Mouse (Mus musculus): ENCODE results near the gene Farp1. TPM values are rescaled to one million over a fixed set of nuclear protein-coding genes. Genes with fewer than 3 reads are reported as not detected.
"Not testable (repeated sequence)": the region's sequence is repeated elsewhere in the genome, so short reads cannot be mapped to it uniquely, and the experiment has no call there.

Gene Farp1
- total and polyA plus RNA-seq, 3 experiments: 0.01 to 0.27 TPM; not detected in 1

- no peak for ATAC-seq (ENCODE audit: extremely low read depth, insufficient number of reproducible peaks, low FRiP score, poor library complexity, severe bottlenecking)
- TF ChIP-seq CTCF (IDR thresholded peaks at IDR 0.05; ENCODE audit: low read depth, low read length): no peak
- no peak for TF ChIP-seq GATA2 (IDR thresholded peaks at IDR 0.05; ENCODE audit: borderline replicate concordance, low read depth, low read length)
- TF ChIP-seq POLR2AphosphoS5 (IDR thresholded peaks at IDR 0.05; ENCODE audit: insufficient replicate concordance, low read depth, low read length): no peak
- TF ChIP-seq TAL1 (conservative IDR thresholded peaks at IDR 0.05; ENCODE audit: low read depth, low read length): no peak
- no peak for DNase-seq (ENCODE audit: low spot score)
- Histone ChIP-seq H3K9me3 (replicated peaks) (peaks cover 73% of the 10 kb centered on the region), H3K36me3 (replicated peaks) (no peaks in the 10 kb centered on the region), H3K4me1 (ENCODE audit: insufficient read depth, low read depth, low read length) (no peaks in the 10 kb centered on the region), H3K4me3 (ENCODE audit: low read depth, low read length) (no peak overlapping the region), H3K27me3 (ENCODE audit: insufficient read depth, low read length) (no peaks in the 10 kb centered on the region)
Measured at GRCm38 (mm10) chr14:121181798-121182197, 146.8 kb downstream of the Farp1 start.

GRCm38 (mm10) chr14:121182967-121183366 is 148.0 kb downstream of the Farp1 start:
- DNase-seq (ENCODE audit: low spot score): no peak
- H3K27me3 ChIP-seq (ENCODE audit: insufficient read depth, low read length): no peaks in the 10 kb centered on the region
- no peak overlapping the region for H3K4me3 ChIP-seq (ENCODE audit: low read depth, low read length)
- H3K4me1 ChIP-seq (ENCODE audit: insufficient read depth, low read depth, low read length): no peaks in the 10 kb centered on the region
- TF ChIP-seq GATA1 (IDR thresholded peaks at IDR 0.05; ENCODE audit: borderline replicate concordance, low read length): no peak
- TF ChIP-seq TAL1 (conservative IDR thresholded peaks at IDR 0.05; ENCODE audit: low read depth, low read length): no peak
- no peak for TF ChIP-seq CTCF (IDR thresholded peaks at IDR 0.05; ENCODE audit: low read depth, low read length)
- TF ChIP-seq POLR2AphosphoS5 (IDR thresholded peaks at IDR 0.05; ENCODE audit: insufficient replicate concordance, low read depth, low read length): no peak
- no peak for ATAC-seq (ENCODE audit: extremely low read depth, insufficient number of reproducible peaks, low FRiP score, poor library complexity, severe bottlenecking)
- peaks cover 67% of the 10 kb centered on the region for H3K9me3 ChIP-seq (replicated peaks)
- no peaks in the 10 kb centered on the region for H3K36me3 ChIP-seq (replicated peaks)

GRCm38 (mm10) chr14:121183414-121184130 is 148.6 kb downstream of the Farp1 start:
- no peak for ATAC-seq (ENCODE audit: extremely low read depth, insufficient number of reproducible peaks, low FRiP score, poor library complexity, severe bottlenecking)
- H3K27me3 ChIP-seq (ENCODE audit: insufficient read depth, low read length): no peaks in the 10 kb centered on the region
- H3K4me3 ChIP-seq (ENCODE audit: low read depth, low read length): no peak overlapping the region
- H3K4me1 ChIP-seq (ENCODE audit: insufficient read depth, low read depth, low read length): no peaks in the 10 kb centered on the region
- no peak for DNase-seq (ENCODE audit: low spot score)
- TF ChIP-seq GATA2 (IDR thresholded peaks at IDR 0.05; ENCODE audit: borderline replicate concordance, low read depth, low read length): no peak
- H3K9me3 ChIP-seq (replicated peaks): peaks cover 61% of the 10 kb centered on the region
- no peaks in the 10 kb centered on the region for H3K36me3 ChIP-seq (replicated peaks)

- no peaks in the 10 kb centered on the region for H3K36me3 ChIP-seq (replicated peaks)
- ATAC-seq (ENCODE audit: extremely low read depth, insufficient number of reproducible peaks, low FRiP score, poor library complexity, severe bottlenecking): no peak
- H3K4me1 ChIP-seq (ENCODE audit: insufficient read depth, low read depth, low read length): no peaks in the 10 kb centered on the region
- H3K9me3 ChIP-seq (replicated peaks): peaks cover 58% of the 10 kb centered on the region
- TF ChIP-seq GATA1 (IDR thresholded peaks at IDR 0.05; ENCODE audit: borderline replicate concordance, low read length) (no peak), TAL1 (conservative IDR thresholded peaks at IDR 0.05; ENCODE audit: low read depth, low read length) (no peak), POLR2AphosphoS5 (IDR thresholded peaks at IDR 0.05; ENCODE audit: insufficient replicate concordance, low read depth, low read length) (no peak), GATA2 (IDR thresholded peaks at IDR 0.05; ENCODE audit: borderline replicate concordance, low read depth, low read length) (no peak), CTCF (IDR thresholded peaks at IDR 0.05; ENCODE audit: low read depth, low read length) (no peak)
- H3K27me3 ChIP-seq (ENCODE audit: insufficient read depth, low read length): no peaks in the 10 kb centered on the region
- no peak for DNase-seq (ENCODE audit: low spot score)
- no peak overlapping the region for H3K4me3 ChIP-seq (ENCODE audit: low read depth, low read length)
Measured at GRCm38 (mm10) chr14:121184351-121184750, 149.4 kb downstream of the Farp1 start.

- Histone ChIP-seq H3K4me3 (ENCODE audit: low read depth, low read length) (no peak overlapping the region), H3K4me1 (ENCODE audit: insufficient read depth, low read depth, low read length) (no peaks in the 10 kb centered on the region), H3K27me3 (ENCODE audit: insufficient read depth, low read length) (no peaks in the 10 kb centered on the region), H3K9me3 (replicated peaks) (peaks cover 62% of the 10 kb centered on the region), H3K36me3 (replicated peaks) (no peaks in the 10 kb centered on the region)
- TF ChIP-seq POLR2AphosphoS5 (IDR thresholded peaks at IDR 0.05; ENCODE audit: insufficient replicate concordance, low read depth, low read length) (no peak), GATA2 (IDR thresholded peaks at IDR 0.05; ENCODE audit: borderline replicate concordance, low read depth, low read length) (no peak), GATA1 (IDR thresholded peaks at IDR 0.05; ENCODE audit: borderline replicate concordance, low read length) (no peak), TAL1 (conservative IDR thresholded peaks at IDR 0.05; ENCODE audit: low read depth, low read length) (no peak), CTCF (IDR thresholded peaks at IDR 0.05; ENCODE audit: low read depth, low read length) (no peak)
- DNase-seq (ENCODE audit: low spot score) (no peak), ATAC-seq (ENCODE audit: extremely low read depth, insufficient number of reproducible peaks, low FRiP score, poor library complexity, severe bottlenecking) (no peak)
Measured at GRCm38 (mm10) chr14:121186402-121186894, 151.4 kb downstream of the Farp1 start.

- not testable (repeated sequence) for DNase-seq (ENCODE audit: low spot score); H3K4me1 ChIP-seq (ENCODE audit: insufficient read depth, low read depth, low read length); H3K27me3 ChIP-seq (ENCODE audit: insufficient read depth, low read length); ATAC-seq (ENCODE audit: extremely low read depth, insufficient number of reproducible peaks, low FRiP score, poor library complexity, severe bottlenecking); H3K4me3 ChIP-seq (ENCODE audit: low read depth, low read length); H3K36me3 ChIP-seq (replicated peaks)
- peaks cover 57% of the 10 kb centered on the region for H3K9me3 ChIP-seq (replicated peaks)
Measured at GRCm38 (mm10) chr14:121189840-121190239, 154.8 kb downstream of the Farp1 start.

- Histone ChIP-seq H3K27me3 (ENCODE audit: insufficient read depth, low read length) (no peaks in the 10 kb centered on the region), H3K4me3 (ENCODE audit: low read depth, low read length) (no peak overlapping the region), H3K4me1 (ENCODE audit: insufficient read depth, low read depth, low read length) (no peaks in the 10 kb centered on the region), H3K9me3 (replicated peaks) (peaks cover 57% of the 10 kb centered on the region), H3K36me3 (replicated peaks) (no peaks in the 10 kb centered on the region)
- no peak for DNase-seq (ENCODE audit: low spot score)
- TF ChIP-seq CTCF (IDR thresholded peaks at IDR 0.05; ENCODE audit: low read depth, low read length) (no peak), POLR2AphosphoS5 (IDR thresholded peaks at IDR 0.05; ENCODE audit: insufficient replicate concordance, low read depth, low read length) (no peak), GATA2 (IDR thresholded peaks at IDR 0.05; ENCODE audit: borderline replicate concordance, low read depth, low read length) (no peak), GATA1 (IDR thresholded peaks at IDR 0.05; ENCODE audit: borderline replicate concordance, low read length) (no peak), TAL1 (conservative IDR thresholded peaks at IDR 0.05; ENCODE audit: low read depth, low read length) (no peak)
- ATAC-seq (ENCODE audit: extremely low read depth, insufficient number of reproducible peaks, low FRiP score, poor library complexity, severe bottlenecking): no peak
Measured at GRCm38 (mm10) chr14:121190386-121190785, 155.4 kb downstream of the Farp1 start.

All from G1E (cell line).